Mouse (Mus musculus) lung, embryonic 14.5 days (tissue): ENCODE data around the gene Traf2. TPM values are rescaled to one million over a fixed set of nuclear protein-coding genes. Genes with fewer than 3 reads are reported as not detected.
A peak's percentile ranks its signal among the peaks of the same experiment; 100 is the strongest.
"Not testable (repeated sequence)": the region's sequence is repeated elsewhere in the genome, so short reads cannot be mapped to it uniquely, and the experiment has no call there.

Source experiments
- ATAC-seq: fragments of 200-750 bp; cut with Nextera tagmentation; 2 replicates; pipeline ENCODE4 v1.8.0; 2017; ENCODE audit warnings: mild to moderate bottlenecking, moderate TSS enrichment, moderate library complexity; ENCODE audit not compliant: insufficient read depth
- DNase-seq: peaks from one replicate; pipeline ENCODE4 v3.0.0-alpha.2; 2015
- H3K27ac ChIP-seq: fragments of 300-500 bp; sonication (generic); 2 replicates; pipeline ENCODE4 v1.5.1; 2014; ENCODE audit warnings: low read depth, mild to moderate bottlenecking, moderate library complexity
- H3K27me3 ChIP-seq: fragments of 300-500 bp; sonication (generic); 2 replicates; pipeline ENCODE4 v1.6.1; 2014; ENCODE audit warnings: low read length, control low read depth; ENCODE audit not compliant: insufficient read depth
- H3K36me3 ChIP-seq: fragments of 300-500 bp; sonication (generic); 2 replicates; pipeline ENCODE4 v1.6.1; 2014; ENCODE audit warnings: control low read depth; ENCODE audit not compliant: insufficient read depth
- H3K4me1 ChIP-seq: fragments of 300-500 bp; sonication (generic); 2 replicates; pipeline ENCODE4 v1.6.1; 2014; ENCODE audit warnings: antibody characterized with exemption, control low read depth; ENCODE audit not compliant: insufficient read depth
- H3K4me2 ChIP-seq: fragments of 300-500 bp; sonication (generic); 2 replicates; pipeline ENCODE4 v1.6.1; 2014; ENCODE audit warnings: mild to moderate bottlenecking
- H3K4me3 ChIP-seq: fragments of 300-500 bp; sonication (generic); 2 replicates; pipeline ENCODE4 v1.5.1; 2014; ENCODE audit warnings: low read depth, low read length
- H3K9ac ChIP-seq: fragments of 300-500 bp; sonication (generic); 2 replicates; pipeline ENCODE4 v1.6.1; 2014
- H3K9me3 ChIP-seq: fragments of 300-500 bp; sonication (generic); 2 replicates; pipeline ENCODE4 v1.6.1; 2016; ENCODE audit warnings: low read depth, low read length, control low read depth
- CTCF ChIP-seq: IDR thresholded peaks from 2 replicates; pipeline ENCODE4 v1.5.1; 2016; ENCODE audit warnings: antibody characterized with exemption, low read depth
- WGBS: fragments of 180-500 bp; shearing (Covaris S2); extraction: QIAGEN DNeasy Blood & Tissue Kit; methylation state at CpG from one replicate; pipeline ENCODE4 v1.1.7; 2014; 5-methylcytosine and 5-hydroxymethylcytosine counted together
- polyA plus RNA-seq: library from polyadenylated mRNA; unstranded; fragments of >200 nt; fragmentation: Nextera tagmentation; extraction: Ambion mirVana; gene quantifications from 2 replicates; pipeline ENCODE4 v1.2.1, GENCODE M21; 2014

Traf2 gene
- polyA plus RNA-seq, 1 experiment from 2014 or later = 35.3 TPM

GRCm38 (mm10) chr2:25556296-25556695, 9.6 kb upstream of the Traf2 start:
- Histone ChIP-seq H3K4me2 (no peak overlapping the region), H3K36me3 (peaks cover 16% of the 10 kb centered on the region)

GRCm38 (mm10) chr2:25555479-25555878, 8.7 kb upstream of the Traf2 start:
- H3K36me3 ChIP-seq, H3K9ac ChIP-seq, ATAC-seq, H3K9me3 ChIP-seq, H3K4me3 ChIP-seq, H3K27me3 ChIP-seq, H3K4me2 ChIP-seq, H3K27ac ChIP-seq, DNase-seq: not testable (repeated sequence)
- TF ChIP-seq CTCF = peak; percentile 15; the same call in 1 of the 2 replicates
- WGBS = 45% methylated on average over 2 of the region's 2 CpGs
- peaks cover 11% of the 10 kb centered on the region for H3K4me1 ChIP-seq

More at GRCm38 (mm10) chr2:25556296-25556695, 9.6 kb upstream of the Traf2 start:
- H3K27ac ChIP-seq = no peak overlapping the region
- 54% methylated on average over 1 of the region's 1 CpGs for WGBS
- ATAC-seq (no peak), DNase-seq (no peak)
- H3K4me3 ChIP-seq = no peak overlapping the region
- no peak overlapping the region for H3K9ac ChIP-seq
- no peaks in the 10 kb centered on the region for H3K27me3 ChIP-seq
- TF ChIP-seq CTCF = no peak
- H3K9me3 ChIP-seq = no peaks in the 10 kb centered on the region
- H3K4me1 ChIP-seq = peaks cover 11% of the 10 kb centered on the region

- H3K9ac ChIP-seq, H3K27ac ChIP-seq, H3K36me3 ChIP-seq, H3K4me2 ChIP-seq, H3K4me3 ChIP-seq, H3K27me3 ChIP-seq, DNase-seq, H3K9me3 ChIP-seq, H3K4me1 ChIP-seq, ATAC-seq: not testable (repeated sequence)
- whole genome bisulfite sequencing = 72% methylated on average over 4 of the region's 4 CpGs
Observed at GRCm38 (mm10) chr2:25553171-25553786, 6.5 kb upstream of the Traf2 start.

- 0 out of 2 replicates have a peak, but pooled peaks cover under 1% of the 10 kb centered on the region for H3K4me1 ChIP-seq
- DNase-seq (peak; percentile 46), ATAC-seq (no peak)
- H3K36me3 ChIP-seq = no peaks in the 10 kb centered on the region
- TF ChIP-seq CTCF = peak; percentile 74
- H3K9ac ChIP-seq = no peak overlapping the region
- H3K4me2 ChIP-seq = no peak overlapping the region
- no peak overlapping the region for H3K27ac ChIP-seq
- H3K4me3 ChIP-seq = no peak overlapping the region
- 22% methylated on average over 5 of the region's 5 CpGs for WGBS
- H3K9me3 ChIP-seq = no peaks in the 10 kb centered on the region
- no peaks in the 10 kb centered on the region for H3K27me3 ChIP-seq
Observed at GRCm38 (mm10) chr2:25551186-25551585, 4.4 kb upstream of the Traf2 start.

GRCm38 (mm10) chr2:25549021-25549991, 2.6 kb upstream of the Traf2 start:
- H3K4me3 ChIP-seq = no peak overlapping the region
- H3K27me3 ChIP-seq = no peaks in the 10 kb centered on the region
- no peak overlapping the region for H3K9ac ChIP-seq
- no peak for TF ChIP-seq CTCF
- 0 out of 2 replicates have a peak, but pooled peaks cover 9% of the 10 kb centered on the region for H3K4me1 ChIP-seq
- no peak overlapping the region for H3K4me2 ChIP-seq
- H3K36me3 ChIP-seq = 0 out of 2 replicates have a peak, but pooled peaks cover 6% of the 10 kb centered on the region
- no peak overlapping the region for H3K27ac ChIP-seq
- 65% methylated on average over 9 of the region's 9 CpGs for WGBS
- H3K9me3 ChIP-seq = no peaks in the 10 kb centered on the region
- DNase-seq = no peak
- no peak for ATAC-seq

- 6% methylated on average over 35 of the region's 43 CpGs for WGBS
- Histone ChIP-seq H3K4me1 (0 out of 2 replicates have a peak, but pooled peaks cover 9% of the 10 kb centered on the region), H3K9me3 (no peaks in the 10 kb centered on the region), H3K27me3 (no peaks in the 10 kb centered on the region), H3K36me3 (0 out of 2 replicates have a peak, but pooled peaks cover 6% of the 10 kb centered on the region), H3K4me2 (peak overlapping the region; percentile 88), H3K27ac (peak overlapping the region; percentile 70; the same call in 1 of the 2 replicates), H3K9ac (peak overlapping the region; percentile 74), H3K4me3 (peak overlapping the region; percentile 72)
- no peak for DNase-seq
- TF ChIP-seq CTCF = no peak
- peak; percentile 82 for ATAC-seq
Observed at GRCm38 (mm10) chr2:25545996-25546810, 537 bp downstream of the Traf2 start.
